Mouse (Mus musculus): Measurements from ENCODE around the gene Gpr108.
"Not testable (repeated sequence)": the region's sequence is repeated elsewhere in the genome, so short reads cannot be mapped to it uniquely, and the experiment has no call there.

The Gpr108 gene

DNA sequence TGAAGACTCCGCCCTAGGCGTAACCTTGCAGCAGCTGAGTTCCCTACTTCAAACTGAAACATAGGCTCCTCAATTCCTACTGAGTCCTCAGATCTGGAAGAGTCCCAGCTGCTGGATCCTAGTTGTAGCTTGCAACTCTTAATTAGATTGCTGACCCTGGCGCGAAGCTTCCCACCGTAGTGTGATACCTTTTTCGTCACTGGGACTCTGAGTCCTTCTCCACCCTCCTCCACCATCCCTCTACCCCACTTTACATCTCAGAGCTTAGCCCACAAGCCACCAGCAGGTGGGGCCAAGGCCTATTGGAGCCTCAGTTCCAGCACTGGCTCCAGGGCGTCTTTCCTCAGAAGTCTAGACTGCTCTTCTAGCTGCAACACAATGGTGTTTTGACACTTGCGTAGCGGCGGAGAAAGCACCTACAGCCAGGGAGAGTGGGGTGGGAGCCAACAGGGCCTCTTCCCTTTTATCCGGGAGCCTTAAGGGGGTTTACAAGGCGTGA is at the start of gene Gpr108:
TSS of gene Gpr108 (minus strand) at position 246 of the 499 bp plus-strand sequence.
- peak; percentile 93 for DNase-seq (ENCODE audit: low read depth, low spot score)

GRCm38 (mm10) chr17:57297040-57297439 is 48.8 kb upstream of the Gpr108 start:
- DNase-seq (ENCODE audit: low read depth, low spot score): no peak

GRCm38 (mm10) chr17:57295935-57296334 is 47.7 kb upstream of the Gpr108 start:
- no peak for DNase-seq (ENCODE audit: low read depth, low spot score)

- no peak for DNase-seq (ENCODE audit: low read depth, low spot score)
Measured at GRCm38 (mm10) chr17:57292968-57293367, 44.7 kb upstream of the Gpr108 start.

GRCm38 (mm10) chr17:57292302-57292701 is 44.1 kb upstream of the Gpr108 start:
- DNase-seq (ENCODE audit: low read depth, low spot score): no peak

GRCm38 (mm10) chr17:57290671-57291055 is 42.4 kb upstream of the Gpr108 start:
- DNase-seq (ENCODE audit: low read depth, low spot score): peak; percentile 77

GRCm38 (mm10) chr17:57290001-57290670 is 41.9 kb upstream of the Gpr108 start:
- peak; percentile 73 for DNase-seq (ENCODE audit: low read depth, low spot score)

DNA sequence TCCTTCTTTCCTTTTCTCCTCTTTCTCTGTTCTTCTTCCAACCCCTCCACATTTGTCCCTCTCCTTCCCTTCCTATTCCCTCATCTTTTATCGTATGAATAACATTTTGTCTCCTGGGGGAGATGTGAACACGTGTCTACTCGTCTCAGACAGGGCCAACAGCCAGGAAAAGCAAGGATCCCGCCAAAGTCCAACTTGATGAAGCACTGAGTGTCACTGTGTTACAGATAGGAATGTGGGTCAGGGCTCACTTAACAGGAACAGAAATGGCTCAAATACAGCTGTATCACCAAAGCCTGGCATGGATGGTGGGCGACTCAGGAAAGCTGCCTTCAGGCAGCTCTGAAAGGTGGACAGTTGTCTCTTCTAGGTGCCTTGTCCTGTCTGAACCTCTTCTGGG is 41.0 kb upstream of the Gpr108 start:
- no peak for DNase-seq (ENCODE audit: low read depth, low spot score)

GRCm38 (mm10) chr17:57286718-57287355 is 38.6 kb upstream of the Gpr108 start:
- DNase-seq (ENCODE audit: low read depth, low spot score): peak; percentile 65

GRCm38 (mm10) chr17:57285077-57285476 is 36.8 kb upstream of the Gpr108 start:
- DNase-seq (ENCODE audit: low read depth, low spot score): no peak

DNA sequence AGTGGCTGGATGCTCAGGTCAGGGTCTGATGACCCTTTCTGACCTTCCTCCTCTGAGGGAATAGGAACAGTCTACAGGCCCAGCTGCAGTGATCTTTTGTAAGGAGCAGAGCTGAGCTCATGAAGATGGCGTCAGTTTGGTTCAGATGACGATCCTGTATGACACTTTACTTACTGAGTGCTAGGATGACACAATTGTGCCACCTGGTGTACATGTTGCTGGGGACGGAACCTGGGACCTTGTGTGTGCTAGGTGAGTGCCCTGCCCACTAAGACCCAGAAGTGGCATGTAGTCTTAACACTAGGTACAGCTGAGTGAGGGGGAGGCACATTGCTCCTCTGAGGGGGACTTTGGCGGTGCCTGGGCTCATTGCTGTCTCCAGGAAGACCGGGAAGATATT is 35.7 kb upstream of the Gpr108 start:
- peak; percentile 42 for DNase-seq (ENCODE audit: low read depth, low spot score)

DNA sequence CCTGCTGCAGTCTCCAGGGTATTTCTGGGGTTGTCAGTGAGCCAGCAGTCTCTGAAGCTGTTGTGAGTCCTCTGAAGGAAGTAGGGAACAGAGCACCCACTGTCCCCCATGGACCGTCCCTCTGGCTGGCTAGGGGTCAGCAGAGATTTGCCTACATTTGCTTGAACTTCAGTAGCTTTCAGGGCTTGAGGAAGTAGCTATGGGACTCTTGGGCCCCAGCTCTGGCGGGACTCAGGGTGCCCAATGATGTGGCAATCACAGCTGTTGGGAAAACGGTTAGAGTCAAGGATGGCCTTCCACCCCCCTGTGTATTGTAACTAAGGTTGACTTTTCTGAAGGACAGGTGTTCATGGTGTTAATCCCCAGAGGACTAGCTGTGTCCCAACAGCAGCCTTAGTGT is 32.2 kb upstream of the Gpr108 start:
- no peak for DNase-seq (ENCODE audit: low read depth, low spot score)

DNA sequence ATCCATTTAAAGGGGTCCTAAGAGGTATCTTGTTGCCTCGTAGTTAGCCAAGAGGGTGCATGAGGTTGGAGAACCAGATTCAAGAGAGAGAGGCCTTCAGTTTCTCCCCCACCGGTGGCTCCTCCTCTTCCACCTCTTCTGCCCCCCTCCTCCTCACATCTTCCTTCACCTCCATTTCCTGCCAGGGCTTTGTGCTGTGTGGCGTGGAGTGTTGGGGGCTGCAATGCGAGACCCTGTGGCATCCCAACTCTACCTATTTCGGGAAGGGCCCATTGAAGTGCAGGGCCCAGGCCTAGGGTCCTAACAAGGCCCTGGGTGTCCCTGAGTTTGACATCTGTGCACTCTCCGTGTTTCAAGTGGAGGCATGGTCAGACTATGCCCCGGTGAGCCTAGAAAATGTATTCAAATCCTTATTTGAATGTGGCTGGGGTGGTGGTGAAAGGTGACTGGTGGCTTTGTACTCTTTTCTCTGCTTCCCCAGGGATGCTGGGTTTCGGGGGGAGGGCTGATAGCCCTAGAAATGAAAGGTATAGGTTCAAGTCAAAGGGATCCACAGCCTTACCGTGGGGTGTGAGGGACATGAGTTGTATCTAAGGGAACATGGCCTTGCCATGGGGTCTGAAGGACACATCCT is 31.5 kb upstream of the Gpr108 start:
- DNase-seq (ENCODE audit: low read depth, low spot score): peak; percentile 68

DNA sequence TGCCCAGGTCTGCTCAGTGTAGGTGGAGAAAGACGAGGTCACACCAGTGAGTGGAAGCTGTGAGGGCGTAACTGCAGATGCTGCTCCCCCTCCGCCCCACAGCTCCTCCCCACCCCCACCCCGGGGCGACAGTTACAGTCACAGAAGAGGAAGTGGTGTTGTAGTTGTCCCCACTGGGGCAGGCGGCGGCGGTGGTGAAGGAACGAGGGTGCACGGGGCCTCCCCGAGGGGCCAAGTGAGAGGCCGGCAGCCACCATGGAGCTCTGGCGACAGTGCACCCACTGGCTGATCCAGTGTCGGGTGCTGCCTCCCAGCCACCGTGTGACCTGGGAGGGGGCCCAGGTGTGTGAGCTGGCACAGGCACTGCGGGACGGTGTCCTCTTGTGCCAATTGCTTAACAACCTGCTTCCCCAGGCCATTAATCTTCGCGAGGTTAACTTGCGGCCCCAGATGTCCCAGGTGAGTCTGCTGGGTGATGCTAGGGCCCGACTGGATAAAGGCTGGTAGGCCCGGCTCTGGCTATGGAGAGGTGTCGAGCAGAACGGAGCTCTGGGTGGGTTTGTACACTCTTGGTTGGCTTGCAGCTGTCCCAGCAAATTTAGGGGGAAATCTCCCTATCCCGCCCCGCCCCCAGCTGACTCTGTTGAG is 30.8 kb upstream of the Gpr108 start, which contains the start of gene Vav1:
TSS of gene Vav1 (plus strand) at position 158 of the 648 bp plus-strand sequence.
- peak; percentile 85 for DNase-seq (ENCODE audit: low read depth, low spot score)

- no peak for DNase-seq (ENCODE audit: low read depth, low spot score)
Measured at GRCm38 (mm10) chr17:57278537-57278936, 30.3 kb upstream of the Gpr108 start.

DNA sequence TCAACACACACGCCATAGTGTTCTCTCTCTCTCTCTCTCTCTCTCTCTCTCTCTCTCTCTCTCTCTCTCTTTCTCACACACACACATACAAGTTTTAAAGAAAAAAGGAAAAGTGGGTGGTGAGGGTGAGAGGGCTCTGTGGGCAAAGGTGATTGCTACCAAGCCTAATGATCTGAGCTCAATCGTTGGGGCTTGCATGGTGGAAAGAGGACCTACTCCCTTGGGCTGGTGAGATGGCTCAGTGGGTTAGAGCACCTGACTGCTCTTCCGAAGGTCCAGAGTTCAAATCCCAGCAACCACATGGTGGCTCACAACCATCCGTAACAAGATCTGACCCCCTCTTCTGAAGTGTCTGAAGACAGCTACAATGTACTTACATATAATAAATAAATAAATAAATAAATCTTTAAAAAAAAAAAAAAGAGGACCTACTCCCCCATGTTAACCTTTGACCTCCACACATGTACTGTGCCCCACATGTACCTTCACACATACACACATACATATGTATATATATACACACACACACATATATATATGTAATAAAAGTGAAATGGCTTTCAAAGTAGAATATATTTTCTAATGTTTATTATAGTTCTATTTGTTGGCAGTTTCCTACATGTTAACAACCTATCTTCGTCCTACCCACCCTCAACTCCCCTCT is 29.5 kb upstream of the Gpr108 start:
- DNase-seq (ENCODE audit: low read depth, low spot score): not testable (repeated sequence)

DNA sequence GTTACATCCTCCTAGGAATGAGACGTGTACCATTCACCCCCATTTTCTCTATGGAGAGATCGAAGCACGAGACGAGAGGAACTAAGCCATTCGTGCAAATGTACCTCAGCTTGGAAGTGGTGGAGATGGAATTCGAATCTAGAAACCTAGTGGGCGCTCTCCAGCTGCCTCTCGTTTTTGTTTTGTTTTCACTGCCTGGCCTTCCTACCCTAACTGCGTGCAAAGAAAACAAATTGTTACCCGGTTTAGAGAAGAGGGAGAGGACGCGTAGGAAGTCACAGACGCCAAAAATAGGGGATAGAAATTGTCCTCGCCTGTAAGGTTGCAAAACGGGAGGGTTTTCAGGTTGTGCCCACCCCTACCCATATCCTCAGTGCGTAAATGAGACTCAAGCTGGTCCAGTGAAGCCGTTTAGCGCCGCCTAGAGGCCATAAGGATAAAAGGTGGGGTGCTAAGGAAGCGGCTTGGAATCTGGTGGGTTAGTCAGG is 28.4 kb upstream of the Gpr108 start:
- DNase-seq (ENCODE audit: low read depth, low spot score): peak; percentile 85

- DNase-seq (ENCODE audit: low read depth, low spot score): no peak
Measured at GRCm38 (mm10) chr17:57275997-57276351, 27.7 kb upstream of the Gpr108 start.

DNA sequence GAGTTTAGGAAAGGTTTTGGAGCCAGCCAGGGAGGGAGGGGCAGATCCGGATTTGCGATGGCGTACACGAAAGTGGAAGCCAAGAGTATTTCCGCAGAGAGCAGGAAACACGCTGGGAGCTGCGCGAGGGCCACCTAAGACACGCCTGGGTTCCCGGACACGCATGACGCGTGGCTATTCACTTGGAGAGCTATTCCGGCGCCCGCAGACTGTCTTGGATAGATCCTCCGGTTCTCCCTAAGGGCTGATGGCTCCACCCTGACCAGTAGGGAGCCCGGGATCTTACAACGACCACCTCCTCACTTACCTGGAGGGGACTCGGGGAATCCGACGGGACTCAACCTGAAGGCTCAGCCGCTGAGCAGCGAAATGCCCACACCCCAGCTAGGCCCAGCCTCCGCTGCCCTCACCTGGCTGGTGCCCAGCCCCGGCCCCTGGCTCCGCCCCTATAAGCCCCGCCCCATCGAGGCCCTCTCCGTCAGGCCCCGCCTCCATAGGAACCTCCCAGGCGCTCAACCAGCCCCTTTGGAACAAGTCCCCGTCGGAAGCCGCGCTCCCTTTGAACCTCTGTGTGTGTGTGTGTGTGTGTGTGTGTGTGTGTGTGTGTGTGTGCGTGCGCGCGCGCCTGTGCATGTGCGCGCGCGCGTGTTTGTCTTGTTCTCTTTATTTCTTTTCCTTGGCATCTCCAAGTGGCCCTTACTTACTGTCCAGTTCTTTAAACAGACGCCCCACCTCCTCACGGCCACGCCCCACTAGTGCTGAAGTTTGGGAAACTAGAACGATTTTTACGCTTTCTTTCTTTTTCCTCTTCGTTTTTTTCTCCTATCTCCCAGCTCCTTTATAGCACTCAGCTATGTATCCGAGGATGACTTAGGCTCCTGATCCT is 27.1 kb upstream of the Gpr108 start:
- peak; percentile 93 for DNase-seq (ENCODE audit: low read depth, low spot score)

GRCm38 (mm10) chr17:57274686-57275085 is 26.4 kb upstream of the Gpr108 start:
- DNase-seq (ENCODE audit: low read depth, low spot score): no peak
